Mouse (Mus musculus) kidney, postnatal 4 days (tissue): ENCODE data around the gene Gm45233.

Experiments
- DNase-seq, 2 experiments: peaks; one replicate each; pipeline ENCODE4 v3.0.0; 2021; ENCODE audit warnings: mixed read lengths in 2 of 2

The Gm45233 gene

DNA sequence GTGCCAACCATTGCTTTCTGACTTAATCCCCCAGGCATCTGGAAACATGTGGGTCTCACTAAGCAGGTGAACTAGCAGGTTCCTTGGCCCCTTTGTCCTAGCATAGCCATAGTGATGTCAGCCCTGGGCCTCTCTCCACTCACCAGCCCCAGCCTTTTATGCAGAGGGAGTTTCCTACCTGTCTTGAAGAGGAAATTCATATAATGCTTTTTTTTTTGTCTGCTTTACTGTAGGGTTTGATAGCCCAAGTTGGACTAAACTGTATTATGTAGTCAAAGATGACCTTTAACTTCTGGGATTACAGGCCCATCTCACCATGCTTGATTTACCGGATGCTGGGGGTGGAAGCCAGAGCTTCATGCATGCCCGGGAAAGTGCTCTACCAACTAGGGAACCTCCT lies 5.9 kb downstream of the Gm45233 start:
- DNase-seq = no peak

DNA sequence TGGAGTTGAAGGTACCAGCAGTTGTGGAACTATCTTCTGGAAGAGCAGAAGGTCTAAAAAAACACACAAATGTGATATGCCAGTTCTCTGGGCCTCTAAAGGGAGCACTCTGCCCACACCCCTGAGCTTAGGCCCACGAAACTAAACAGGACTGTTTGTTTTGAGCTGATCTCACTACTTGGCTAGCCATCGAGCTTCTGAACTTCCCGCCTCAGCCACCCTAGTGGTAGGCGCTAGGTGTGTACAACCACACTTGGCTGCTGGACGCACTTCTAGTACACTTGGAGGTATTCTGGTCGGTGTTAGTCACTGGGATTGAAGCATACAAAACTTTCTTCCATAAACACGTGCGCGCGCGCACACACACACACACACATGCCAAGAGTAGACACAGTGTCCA lies 7.8 kb downstream of the Gm45233 start:
- no peak for DNase-seq

DNA sequence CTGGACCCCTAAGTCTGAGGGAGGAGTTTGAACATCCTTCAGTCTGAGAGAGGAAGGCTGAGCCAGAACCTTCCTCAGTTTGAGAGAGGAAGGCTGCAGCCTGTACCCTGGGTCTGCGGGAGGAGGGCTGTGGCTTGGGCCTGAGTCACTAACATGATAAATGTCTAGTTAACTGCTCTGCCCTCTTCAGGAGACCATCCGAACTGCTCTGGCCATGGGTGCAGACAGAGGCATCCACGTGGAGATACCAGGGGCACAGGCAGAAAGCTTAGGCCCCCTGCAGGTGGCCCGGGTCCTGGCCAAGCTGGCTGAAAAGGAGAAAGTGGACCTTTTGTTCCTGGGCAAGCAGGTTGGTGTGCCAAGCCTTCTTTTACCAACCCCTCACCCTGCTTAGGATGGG lies 8.7 kb downstream of the Gm45233 start:
- DNase-seq = peak; percentile 55 to 64

DNA sequence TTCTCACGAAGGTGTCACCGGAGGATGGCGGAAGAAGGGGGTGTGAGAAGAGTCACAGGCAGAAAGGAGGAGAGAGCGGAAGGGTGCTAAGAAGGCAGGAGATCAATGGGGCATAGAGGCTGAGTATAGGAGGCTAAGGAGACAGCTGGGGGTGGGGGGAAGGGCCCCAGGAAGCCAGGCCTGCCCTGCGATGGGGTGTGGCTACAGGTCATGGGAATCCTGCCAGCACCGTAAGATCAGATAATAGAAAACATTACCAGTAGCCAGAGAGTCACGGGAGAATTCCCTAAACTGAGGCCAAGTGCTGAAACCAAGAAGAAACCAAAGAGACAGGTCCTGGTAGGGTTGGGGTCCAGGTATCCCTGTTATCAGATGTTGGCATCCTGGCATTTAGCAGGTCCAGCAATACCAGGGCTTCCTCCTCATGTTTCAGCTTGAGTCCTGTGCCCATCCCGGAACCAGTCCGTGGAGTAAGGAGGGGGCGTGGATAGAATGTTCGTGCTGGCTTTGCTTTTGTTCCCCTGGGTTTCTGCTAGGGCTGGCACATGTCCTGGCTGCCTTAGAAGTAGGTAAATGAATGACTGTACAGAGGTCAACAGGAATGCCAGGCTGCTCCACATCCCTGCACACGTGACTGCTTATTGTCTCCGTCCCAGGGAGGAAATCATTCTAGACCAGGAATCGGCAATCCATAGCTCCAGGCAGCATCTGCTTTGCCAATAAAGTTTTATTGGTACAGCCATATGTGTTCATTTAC lies 9.8 kb downstream of the Gm45233 start:
- DNase-seq = peak in 1 of 2 experiments; percentile 46

DNA sequence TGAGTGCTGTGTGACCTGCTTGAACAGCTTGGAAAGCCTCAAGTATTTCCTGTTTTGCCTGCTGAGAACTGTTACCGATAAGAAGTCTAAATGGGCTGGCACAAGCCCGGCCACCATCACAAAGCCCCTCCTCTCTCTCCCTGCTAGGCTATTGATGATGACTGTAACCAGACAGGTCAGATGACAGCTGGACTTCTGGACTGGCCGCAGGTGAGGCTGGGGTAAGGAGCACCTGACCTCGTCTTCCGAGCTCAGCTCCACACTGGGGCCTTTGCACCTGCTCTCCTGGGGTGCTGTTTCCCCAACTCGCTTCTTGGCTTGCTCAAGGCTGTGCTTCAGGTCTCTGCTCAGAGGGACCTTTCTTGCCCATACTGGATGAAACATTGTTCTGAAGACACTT lies 10.4 kb downstream of the Gm45233 start:
- DNase-seq = no peak

DNA sequence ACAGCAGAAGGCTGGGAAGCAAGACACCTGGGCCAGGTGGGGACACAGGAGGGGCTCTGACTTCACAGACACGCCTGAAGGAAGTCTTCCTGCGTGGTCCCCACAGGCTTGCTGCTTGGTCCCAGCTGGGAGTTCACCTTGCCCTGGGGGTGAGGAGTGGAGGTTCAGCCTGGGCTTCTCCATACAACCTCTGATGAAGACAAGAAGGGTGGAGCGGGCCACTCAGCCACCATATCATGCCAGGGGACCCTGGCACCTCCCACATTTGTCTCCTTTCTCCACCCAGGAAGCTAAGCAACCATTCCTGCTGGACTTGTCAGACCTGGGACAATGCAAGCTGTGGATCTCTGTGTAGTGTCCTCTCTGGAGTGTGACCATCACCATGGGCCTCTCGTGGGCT lies 18.9 kb downstream of the Gm45233 start, which contains the start of gene Vsig10l:
Vsig10l (plus strand) TSS at position 301 of the 400 bp plus-strand sequence.
- DNase-seq = no peak

DNA sequence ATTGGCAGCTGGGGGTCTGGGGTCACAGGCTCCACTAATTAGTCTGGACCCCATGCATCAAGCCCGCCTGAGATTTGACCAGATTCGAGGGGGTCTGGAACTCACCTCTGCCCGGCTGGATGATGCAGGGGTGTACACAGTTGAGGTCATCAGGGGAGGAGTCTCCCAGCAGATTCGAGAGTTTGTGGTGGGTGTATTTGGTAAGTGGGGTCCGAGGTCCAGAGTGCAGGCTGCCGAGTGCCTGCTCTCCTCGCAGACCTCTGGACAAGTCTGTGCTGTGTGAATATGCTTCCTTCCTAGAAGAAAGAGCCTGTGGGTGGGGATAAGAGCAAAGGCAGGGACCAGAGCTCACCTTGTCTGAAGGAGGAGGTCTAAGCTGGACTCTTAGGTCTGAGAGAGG lies 20.0 kb downstream of the Gm45233 start:
- no peak for DNase-seq

DNA sequence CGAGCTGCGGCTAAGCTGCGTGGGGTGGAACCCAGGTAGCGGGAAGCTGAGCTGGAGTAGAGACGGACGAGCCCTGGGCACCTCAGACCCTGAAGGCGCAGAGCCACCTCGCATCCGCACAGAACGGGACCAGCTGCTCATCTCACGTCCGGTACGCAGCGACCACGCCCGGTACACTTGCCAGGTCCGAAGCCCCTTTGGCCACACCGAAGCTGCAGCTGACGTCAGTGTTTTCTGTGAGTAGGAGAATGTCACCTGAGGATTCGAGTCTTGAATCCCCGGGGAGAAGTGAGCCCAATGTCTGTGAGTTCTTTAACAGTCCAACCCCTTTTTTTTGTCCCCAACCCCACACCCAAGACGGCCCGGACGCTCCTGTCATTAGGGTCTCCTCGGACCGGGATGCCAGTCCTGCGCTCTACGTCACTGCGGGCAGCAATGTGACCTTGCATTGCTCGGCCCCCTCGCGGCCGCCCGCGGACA lies 21.0 kb downstream of the Gm45233 start:
- DNase-seq = peak; percentile 29 to 44

DNA sequence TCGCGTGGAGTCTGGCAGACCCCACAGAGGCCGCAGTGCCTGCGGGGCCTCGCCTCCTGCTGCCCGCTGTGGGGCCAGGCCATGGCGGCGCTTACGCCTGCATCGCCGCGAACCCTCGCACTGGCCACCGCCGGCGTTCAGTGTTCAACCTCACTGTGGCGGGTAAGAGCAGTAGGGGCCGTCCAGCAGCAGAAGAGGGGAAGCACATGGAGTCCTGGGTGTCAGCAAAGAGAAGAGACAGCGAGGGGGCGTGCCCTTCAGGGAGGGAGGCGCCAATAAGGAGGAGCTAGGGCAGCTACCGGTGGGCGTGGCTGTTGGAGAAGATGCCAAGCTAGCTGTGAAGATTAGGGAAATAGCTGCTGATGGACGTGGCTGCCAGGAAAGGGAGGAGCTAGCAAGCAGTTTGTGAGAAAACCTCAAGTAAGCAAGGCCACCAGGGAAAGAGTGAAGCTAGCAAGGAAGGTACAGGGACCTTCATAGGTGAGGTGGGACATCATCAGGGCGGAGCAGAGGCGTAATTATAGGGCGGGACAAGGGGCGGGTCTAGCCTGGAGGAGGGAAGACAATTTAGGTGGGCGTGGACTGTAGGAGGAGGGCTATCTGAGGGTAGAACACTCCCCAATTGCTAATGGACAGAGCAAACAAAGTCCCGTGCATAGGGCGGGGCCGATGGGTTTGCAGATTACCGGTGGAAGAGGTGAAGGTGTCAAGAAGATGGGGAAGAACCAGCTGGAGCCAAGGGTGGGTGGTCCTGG lies 21.6 kb downstream of the Gm45233 start:
- peak; percentile 94 to 96 for DNase-seq

DNA sequence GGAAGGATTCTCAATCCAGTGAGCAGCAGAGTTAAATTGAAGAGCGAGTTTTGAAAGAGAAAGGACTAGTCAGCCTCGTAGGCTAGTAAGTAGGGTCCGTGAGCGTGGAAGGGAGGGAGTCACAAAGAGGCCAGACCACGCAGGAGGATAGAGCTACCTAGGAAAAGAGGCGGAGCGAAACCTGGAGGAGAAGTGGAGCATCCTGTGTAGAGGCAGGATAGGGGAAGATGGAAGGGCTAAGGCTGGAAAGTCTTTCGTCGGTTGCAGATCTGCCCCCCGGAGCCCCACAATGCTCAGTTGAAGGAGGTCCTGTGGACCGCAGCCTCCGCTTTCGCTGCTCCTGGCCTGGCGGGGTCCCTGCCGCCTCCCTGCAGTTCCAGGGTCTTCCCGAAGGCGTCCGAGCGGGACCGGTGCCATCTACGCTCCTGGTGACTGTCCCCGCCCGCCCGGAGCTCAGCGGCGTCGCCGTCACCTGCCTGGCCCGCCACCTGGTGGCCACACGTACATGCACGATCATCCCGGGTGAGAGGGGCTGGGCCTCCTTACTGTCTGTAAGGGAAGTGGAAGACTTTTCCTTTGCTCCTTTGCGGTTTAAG lies 22.3 kb downstream of the Gm45233 start:
- DNase-seq = peak; percentile 92 to 95

DNA sequence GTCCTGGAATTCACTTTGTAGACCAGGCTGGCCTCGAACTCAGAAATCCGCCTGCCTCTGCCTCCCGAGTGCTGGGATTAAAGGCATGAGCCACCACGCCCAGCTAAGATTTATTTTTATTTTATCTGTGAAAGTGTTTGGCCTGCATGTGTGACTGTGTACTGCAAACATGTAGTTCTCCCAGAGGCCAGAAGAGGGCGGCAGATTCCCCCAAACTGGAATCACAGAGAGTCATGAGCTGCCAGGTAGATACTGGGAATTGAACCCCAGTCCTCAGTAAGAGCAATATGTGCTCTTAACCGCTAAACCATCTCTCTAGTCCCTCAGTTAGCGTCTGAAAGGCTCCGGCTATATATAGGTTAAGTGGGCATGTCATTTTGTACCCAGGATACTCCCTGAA lies 26.4 kb downstream of the Gm45233 start:
- peak; percentile 59 to 67 for DNase-seq

DNA sequence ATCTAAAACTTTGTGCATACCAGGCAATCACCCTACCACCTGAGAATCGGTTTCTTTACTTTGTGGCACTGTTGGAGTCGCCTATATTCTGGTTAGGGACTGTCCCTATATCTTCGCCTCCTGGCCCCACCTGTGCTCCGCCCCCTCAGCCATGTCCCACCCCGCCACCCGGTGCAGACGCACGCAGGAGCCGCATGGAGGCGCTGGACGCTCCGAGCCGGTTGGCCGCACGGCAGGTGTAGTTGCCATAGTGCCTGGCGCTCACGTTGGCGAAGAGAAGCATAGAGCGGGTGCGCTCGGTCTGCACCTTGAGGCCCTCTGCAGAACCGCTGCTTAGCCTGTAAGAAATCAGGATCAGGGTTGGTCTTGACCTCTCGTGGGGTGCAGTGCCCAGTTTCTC lies 31.8 kb downstream of the Gm45233 start:
- DNase-seq = peak; percentile 62 to 76

DNA sequence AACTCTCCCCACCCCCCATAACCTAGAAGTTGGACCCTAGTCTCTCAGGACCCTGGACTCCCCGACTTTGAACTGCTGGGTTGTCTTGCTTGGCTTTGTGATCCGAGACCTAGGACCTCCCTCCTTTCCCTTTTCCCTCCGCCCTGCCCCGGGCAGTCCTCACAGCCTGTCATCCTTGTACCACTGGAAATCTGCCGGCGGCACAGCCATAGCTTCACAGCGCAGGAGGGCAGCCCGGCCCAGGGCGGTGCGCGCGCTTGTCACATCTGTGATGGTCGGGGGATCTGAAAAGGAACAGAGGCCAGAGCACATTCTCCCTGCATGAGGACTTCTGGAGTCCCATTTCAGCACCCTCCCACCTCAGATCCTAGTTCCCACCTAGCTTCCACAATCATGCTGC lies 32.4 kb downstream of the Gm45233 start:
- peak in 1 of 2 experiments; percentile 29 for DNase-seq

DNA sequence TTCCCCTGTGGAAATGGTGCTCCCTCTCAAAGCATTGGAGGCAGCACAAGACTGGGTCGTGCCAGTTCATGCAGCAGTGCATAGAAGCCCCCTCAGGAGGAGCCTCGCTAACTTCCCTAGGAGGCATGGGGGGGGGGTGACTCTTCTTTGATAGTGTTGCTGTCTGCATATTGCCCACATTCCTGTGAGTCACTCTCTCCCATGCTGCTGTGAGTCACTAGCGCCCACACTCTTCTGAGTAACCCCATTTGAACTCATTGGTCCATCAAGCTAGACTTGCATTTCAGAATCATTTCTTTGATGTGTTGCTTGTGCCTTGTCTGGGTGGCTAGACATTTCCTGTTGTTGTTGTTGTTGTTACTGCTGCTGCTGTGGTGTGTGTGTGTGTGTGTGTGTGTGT lies 37.3 kb downstream of the Gm45233 start:
- DNase-seq = no peak

DNA sequence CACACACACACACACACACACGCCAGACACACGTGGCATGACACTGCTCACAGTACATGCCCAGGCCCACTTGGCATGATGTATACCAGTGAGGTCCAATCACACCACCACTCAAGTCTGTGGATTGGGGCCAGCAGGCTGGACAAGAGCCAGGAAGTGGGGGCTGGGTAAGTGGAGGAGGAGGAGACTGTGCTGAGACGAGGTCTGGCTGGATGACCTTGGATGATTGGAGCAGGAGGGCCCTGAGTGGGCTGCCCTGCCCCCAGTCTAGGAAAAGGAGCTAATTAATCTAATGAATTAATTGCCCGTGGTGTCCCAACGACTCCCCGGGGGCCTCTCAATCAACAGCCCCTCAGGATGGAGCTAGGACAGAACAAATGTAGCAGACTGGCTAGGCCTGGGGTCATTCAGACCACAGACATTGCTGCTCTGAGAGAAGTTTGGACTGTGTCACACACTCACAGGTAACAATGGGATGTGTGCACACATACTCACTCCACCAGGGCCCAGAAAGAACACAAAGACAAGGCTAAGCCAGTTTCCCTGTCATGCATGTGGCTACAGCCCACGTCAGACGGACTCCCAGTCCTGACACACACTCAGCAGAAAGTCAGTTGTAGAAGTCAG lies 38.3 kb downstream of the Gm45233 start:
- peak; percentile 68 to 69 for DNase-seq

DNA sequence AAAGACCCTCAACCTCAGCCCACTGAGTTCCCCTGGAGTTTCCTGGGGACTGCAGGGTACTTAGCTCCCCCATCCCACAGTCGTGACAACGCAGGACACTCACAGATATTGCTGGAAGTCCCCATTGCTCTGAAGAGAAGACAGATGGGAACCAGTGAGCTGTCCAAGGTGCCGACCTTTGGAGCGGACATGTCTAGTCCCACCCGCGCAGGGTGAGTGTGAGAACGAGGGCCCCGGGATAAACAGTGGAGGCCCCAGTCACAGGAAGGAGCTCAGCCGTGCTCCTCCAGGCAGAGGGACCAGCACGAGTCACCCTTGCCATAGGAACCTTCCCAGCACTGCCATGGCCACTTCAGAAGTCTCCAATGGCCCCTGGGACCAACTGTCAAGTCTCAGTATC lies 39.3 kb downstream of the Gm45233 start:
- peak; percentile 78 to 80 for DNase-seq

DNA sequence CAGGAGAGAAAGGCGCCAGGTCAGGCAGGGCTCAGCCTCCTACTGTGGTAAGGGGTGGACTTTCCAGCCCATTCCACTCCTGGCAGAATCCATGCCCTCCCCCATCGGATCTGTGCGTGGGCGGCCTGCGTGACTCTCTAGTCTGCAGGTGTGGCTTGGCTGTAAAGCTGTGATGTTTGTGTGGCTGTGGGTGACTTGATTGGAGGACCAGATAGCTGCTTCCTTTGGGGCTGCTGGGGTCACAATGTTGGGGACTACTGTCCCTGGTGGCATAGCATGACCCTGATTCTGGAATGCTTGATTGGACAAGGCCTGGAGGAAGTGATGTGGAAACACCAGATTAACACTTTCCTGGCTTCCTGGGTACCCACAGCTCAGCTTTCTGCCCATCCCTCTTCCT lies 44.7 kb downstream of the Gm45233 start:
- no peak for DNase-seq

DNA sequence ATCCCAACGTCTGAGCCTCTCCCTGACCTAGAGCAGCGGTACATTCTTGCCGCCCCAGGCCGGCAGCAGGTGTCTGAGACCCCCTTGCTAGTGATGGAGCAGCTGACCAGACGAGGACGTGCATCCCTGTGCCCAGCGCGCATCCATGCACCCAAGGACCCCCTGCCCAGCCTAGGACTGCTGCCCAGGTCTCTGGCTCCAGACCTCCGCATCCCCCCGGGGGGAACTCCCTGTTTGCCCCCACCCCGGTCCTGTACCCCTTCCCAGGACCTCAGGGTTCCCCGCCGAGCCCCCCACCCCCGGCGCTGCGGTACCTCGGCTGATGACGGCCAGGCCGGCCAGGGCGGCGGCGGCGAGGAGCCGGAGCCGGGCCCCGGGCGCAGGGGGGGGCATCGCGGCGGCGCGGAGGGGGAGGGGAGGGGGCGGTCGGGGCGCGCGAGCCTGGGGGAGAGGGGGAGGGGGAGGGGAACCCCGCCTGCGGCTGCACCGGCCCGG lies 45.8 kb downstream of the Gm45233 start, which contains the start of gene Iglon5:
Iglon5 (minus strand) TSS at position 445 of the 495 bp plus-strand sequence.
- peak in 1 of 2 experiments; percentile 13 for DNase-seq

DNA sequence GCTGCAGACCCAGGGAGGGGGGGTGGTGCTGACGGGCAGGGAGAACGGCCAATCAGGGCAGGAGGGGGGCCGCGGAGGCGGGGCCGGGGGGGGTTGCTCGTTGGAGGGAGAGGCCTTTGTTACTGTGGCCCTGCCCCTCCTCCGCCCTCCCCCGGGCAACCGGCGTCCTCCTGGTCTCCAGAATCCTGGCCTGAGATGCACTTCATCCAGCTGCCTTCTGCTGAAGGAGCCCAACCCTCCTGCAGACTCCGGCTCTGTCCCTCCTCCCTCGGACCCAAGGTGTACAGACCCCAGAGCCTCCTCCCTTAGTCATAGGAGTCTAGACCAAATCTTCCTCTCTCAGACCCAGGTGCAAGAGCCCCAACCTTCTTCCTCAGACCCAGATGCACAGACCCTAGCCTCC lies 46.3 kb downstream of the Gm45233 start:
- DNase-seq = peak; percentile 72 to 76

DNA sequence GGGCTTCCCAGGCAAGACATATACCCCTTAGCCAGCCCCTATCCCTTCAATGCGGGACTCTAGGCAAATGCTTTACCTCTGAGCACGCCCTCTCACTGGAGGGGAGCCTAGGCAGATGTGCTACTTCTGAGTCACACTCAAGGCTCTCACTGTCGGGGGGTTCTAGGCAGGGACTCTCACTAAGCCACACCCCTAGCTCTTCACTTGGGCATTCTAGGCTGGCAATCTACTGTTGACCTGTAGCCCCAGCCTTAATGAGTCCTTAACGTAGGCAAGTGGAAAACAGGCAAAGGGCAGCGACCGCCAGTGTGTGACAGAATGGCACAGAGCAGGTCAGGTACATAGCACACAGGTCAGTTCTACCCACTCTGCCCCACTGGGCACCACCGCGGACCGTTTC lies 46.9 kb downstream of the Gm45233 start:
- no peak for DNase-seq

DNA sequence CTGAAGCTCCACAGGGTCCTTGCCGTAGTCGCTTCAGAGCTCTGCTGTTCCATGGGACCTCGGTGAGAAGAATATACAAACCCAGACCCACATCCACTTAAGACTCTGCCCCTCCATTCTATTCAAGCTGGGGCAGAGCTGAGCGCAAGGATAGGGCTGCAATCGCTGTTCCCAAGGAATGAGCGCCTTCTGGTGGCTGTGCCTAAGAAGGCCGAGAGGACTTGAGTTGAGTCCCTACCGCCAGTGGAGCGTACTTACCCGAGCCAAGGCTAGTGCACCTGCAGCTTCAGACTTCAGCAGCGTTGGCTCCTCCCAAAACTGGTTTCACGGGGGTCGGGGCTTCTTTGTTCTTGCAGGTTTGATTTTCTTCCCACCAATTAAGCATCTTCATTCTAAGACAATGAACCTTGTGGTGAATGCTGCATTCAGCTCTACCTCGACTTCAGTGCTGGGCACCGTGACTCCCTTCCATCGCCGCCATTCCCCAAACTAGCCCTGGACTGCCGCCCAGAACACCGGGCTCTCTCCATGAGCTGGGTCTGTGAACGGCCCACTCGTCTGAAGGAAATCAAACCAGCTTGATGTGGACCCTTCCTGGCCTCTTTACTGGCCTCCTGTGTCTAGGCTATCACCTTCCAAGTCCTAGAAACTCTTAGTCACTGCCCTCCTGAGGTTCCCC lies 51.6 kb downstream of the Gm45233 start:
- peak; percentile 71 to 80 for DNase-seq
